11 mouse cellular contexts compared by ENCODE assay signal in genomic region chr15:78901422-78901789, GRCm38 (mm10). TPM values are rescaled to one million over a fixed set of nuclear protein-coding genes. Genes with fewer than 3 reads are reported as not detected.
DNase-seq lines count a peak whose midpoint lies in the region; ATAC-seq and TF ChIP-seq lines count a peak whose summit lies in the region.
"Had no signal": no experiment of that assay in that cellular context is flagged by ENCODE, and none has a peak within 500 bp of the region (broad histone marks: within the 10 kb centered on the region; RNA-seq: fewer than 3 reads in every experiment).

No protein-coding gene starts in this region.

- no peak for TF ChIP-seq CTCF in kidney, postnatal 0 days (IDR thresholded peaks at IDR 0.05; ENCODE audit: low read depth)
- TF ChIP-seq CTCF in G1E (IDR thresholded peaks at IDR 0.05; ENCODE audit: low read depth, low read length): 0 out of 2 replicates have a peak, but pooled peaks have one; percentile 9
- TF ChIP-seq CTCF in bone marrow macrophage, adult 2 months (IDR thresholded peaks at IDR 0.05; ENCODE audit: low read depth, low read length): no peak

- no peak for TF ChIP-seq POLR2A in bone marrow macrophage, adult 2 months (IDR thresholded peaks at IDR 0.05; ENCODE audit: borderline replicate concordance, low read depth, low read length)
- TF ChIP-seq POLR2A in limb, embryonic 14.5 days (IDR thresholded peaks at IDR 0.05; ENCODE audit: borderline replicate concordance, extremely low read depth, insufficient read depth, insufficient read length): no peak

- peaks cover 28% of the 10 kb centered on the region; the same call in 1 of the 2 replicates for H3K4me1 ChIP-seq in kidney, postnatal 0 days (replicated peaks; ENCODE audit: insufficient read depth, low read length)
- peaks cover 85% of the 10 kb centered on the region for H3K4me1 ChIP-seq in G1E (ENCODE audit: insufficient read depth, low read depth, low read length)
- H3K4me1 ChIP-seq in bone marrow macrophage, adult 2 months (ENCODE audit: control insufficient read depth, insufficient read depth, low read length): peaks cover 21% of the 10 kb centered on the region
- H3K4me1 ChIP-seq in limb, embryonic 14.5 days (ENCODE audit: control insufficient read depth, insufficient read depth, low read length): peaks cover 26% of the 10 kb centered on the region

- H3K36me3 ChIP-seq in kidney, postnatal 0 days (ENCODE audit: insufficient read depth, low read length): peaks cover 24% of the 10 kb centered on the region
- H3K36me3 ChIP-seq in G1E (replicated peaks): peaks cover 61% of the 10 kb centered on the region
- peaks cover 41% of the 10 kb centered on the region for H3K36me3 ChIP-seq in limb, embryonic 14.5 days (ENCODE audit: control insufficient read depth, insufficient read depth, low read length)

- H3K9me3 ChIP-seq in kidney, postnatal 0 days (replicated peaks; ENCODE audit: low read length): no peaks in the 10 kb centered on the region
- no peaks in the 10 kb centered on the region for H3K9me3 ChIP-seq in G1E (replicated peaks)
- no peaks in the 10 kb centered on the region for H3K9me3 ChIP-seq in limb, embryonic 14.5 days (ENCODE audit: control insufficient read depth, low read length)

- peak overlapping the region; percentile 72; the same call in 1 of the 2 replicates for H3K9ac ChIP-seq in kidney, postnatal 0 days (ENCODE audit: low read depth, low read length)
- peak overlapping the region; percentile 64 for H3K9ac ChIP-seq in limb, embryonic 14.5 days (ENCODE audit: low read depth, low read length, severe bottlenecking)

- DNase-seq in kidney, postnatal 0 days (ENCODE audit: low spot score): no peak
- no peak for DNase-seq in kidney, postnatal 4 days
- DNase-seq in G1E (ENCODE audit: low spot score): no peak
- DNase-seq in limb, embryonic 14.5 days (ENCODE audit: low spot score): no peak
- DNase-seq in cerebellum, postnatal 14 days: no peak
- no peak for DNase-seq in embryo, embryonic 11 days
- DNase-seq: lung, postnatal 14 days had no signal

- ATAC-seq in kidney, postnatal 0 days (replicated peaks; ENCODE audit: low FRiP score, low read depth): no peak
- ATAC-seq in G1E (ENCODE audit: extremely low read depth, insufficient number of reproducible peaks, low FRiP score, poor library complexity, severe bottlenecking): no peak
- no peak for ATAC-seq in limb, embryonic 14.5 days (ENCODE audit: low FRiP score, low read depth)
- ATAC-seq in frontal cortex, adult (ENCODE audit: low TSS enrichment): no peak

- peak overlapping the region; percentile 83 for H3K4me2 ChIP-seq in kidney, postnatal 0 days (ENCODE audit: low read length)
- H3K4me2 ChIP-seq in limb, embryonic 14.5 days (replicated peaks; ENCODE audit: low read depth, low read length, severe bottlenecking): peak overlapping the region; percentile 82

- H3K4me3 ChIP-seq in kidney, postnatal 0 days (replicated peaks; ENCODE audit: low read depth, low read length): 0 out of 2 replicates have a peak overlapping the region, but pooled peaks have one; percentile 77
- peak overlapping the region; percentile 96 for H3K4me3 ChIP-seq in G1E (ENCODE audit: low read depth, low read length)
- H3K4me3 ChIP-seq in bone marrow macrophage, adult 2 months (ENCODE audit: insufficient read depth, low read length): peak overlapping the region; percentile 77; the same call in 1 of the 2 replicates
- H3K4me3 ChIP-seq in limb, embryonic 14.5 days (replicated peaks; ENCODE audit: low read length): peak overlapping the region; percentile 61

- H3K27me3 ChIP-seq in kidney, postnatal 0 days (ENCODE audit: insufficient read depth, low read length): no peaks in the 10 kb centered on the region
- H3K27me3 ChIP-seq in G1E (ENCODE audit: insufficient read depth, low read length): no peaks in the 10 kb centered on the region
- H3K27me3 ChIP-seq in limb, embryonic 14.5 days (ENCODE audit: control insufficient read depth, insufficient read depth, low read length): no peaks in the 10 kb centered on the region

- 52% methylated on average over 8 of the region's 8 CpGs for WGBS in kidney, postnatal 0 days
- 45% methylated on average over 8 of the region's 8 CpGs for WGBS in limb, embryonic 14.5 days

- 0 out of 2 replicates have a peak overlapping the region, but pooled peaks have one; percentile 75 for H3K27ac ChIP-seq in kidney, postnatal 0 days
- no peak overlapping the region for H3K27ac ChIP-seq in bone marrow macrophage, adult 2 months (ENCODE audit: insufficient read depth, low read depth, low read length)
- H3K27ac ChIP-seq in limb, embryonic 14.5 days (replicated peaks; ENCODE audit: low read depth, low read length): no peak overlapping the region

RNA-seq across cellular contexts. Expression of gene Sh3bp1, which starts 1.8 kb away (rescaled TPM):
- polyA plus RNA-seq in kidney, postnatal 0 days (2015; fragmentation: Nextera tagmentation; extraction: Ambion mirVana): 19.6 and 24.6 TPM in 2 replicates
- 207 and 231 TPM in 2 replicates for total RNA-seq in G1E (2014; fragmentation: Nextera tagmentation)
- 32.7 and 34.1 TPM in 2 replicates for total RNA-seq in G1E (2017)
- 1,400 and 1,821 TPM in 2 replicates for polyA plus RNA-seq in G1E (2012)
- polyA plus RNA-seq in bone marrow macrophage, adult 2 months (2012; ENCODE audit: insufficient read depth, insufficient read length, missing spikeins): 158 and 180 TPM in 2 replicates
- 127 and 202 TPM in 2 replicates for polyA plus RNA-seq in limb, embryonic 14.5 days (2012; rRNA removed)
- 51.7 and 54.9 TPM in 2 replicates for polyA plus RNA-seq in limb, embryonic 14.5 days (2014; fragmentation: Nextera tagmentation; extraction: Ambion mirVana)

RNA-seq across cellular contexts. Expression of gene Gm49510, which starts 1.9 kb away (rescaled TPM):
- polyA plus RNA-seq in kidney, postnatal 0 days (2015; fragmentation: Nextera tagmentation; extraction: Ambion mirVana): 0.30 TPM in 1 of 2 replicates, not detected in the other
- total RNA-seq in G1E (2014; fragmentation: Nextera tagmentation): not detected in 2 replicates
- 1.3 and 1.4 TPM in 2 replicates for total RNA-seq in G1E (2017)
- 6.3 and 8.2 TPM in 2 replicates for polyA plus RNA-seq in G1E (2012)
- not detected in 2 replicates for polyA plus RNA-seq in bone marrow macrophage, adult 2 months (2012; ENCODE audit: insufficient read depth, insufficient read length, missing spikeins)
- polyA plus RNA-seq in limb, embryonic 14.5 days (2012; rRNA removed): 0.19 and 0.20 TPM in 2 replicates
- 0.92 and 1.5 TPM in 2 replicates for polyA plus RNA-seq in limb, embryonic 14.5 days (2014; fragmentation: Nextera tagmentation; extraction: Ambion mirVana)
- total RNA-seq: common myeloid progenitor, adult 5-6 weeks; hematopoietic stem cell, adult 5-6 weeks had no signal

RNA-seq across cellular contexts. Expression of gene Pdxp, which starts 12.3 kb away (rescaled TPM):
- polyA plus RNA-seq in kidney, postnatal 0 days (2015; fragmentation: Nextera tagmentation; extraction: Ambion mirVana): 7.1 and 7.8 TPM in 2 replicates
- total RNA-seq in G1E (2014; fragmentation: Nextera tagmentation) (26.6 and 31.4 TPM in 2 replicates), G1E (2017) (13.9 and 18.1 TPM in 2 replicates)
- 39.7 and 40.6 TPM in 2 replicates for polyA plus RNA-seq in G1E (2012)
- polyA plus RNA-seq in bone marrow macrophage, adult 2 months (2012; ENCODE audit: insufficient read depth, insufficient read length, missing spikeins): 1.7 and 2.3 TPM in 2 replicates
- polyA plus RNA-seq in limb, embryonic 14.5 days (2012; rRNA removed): 32.5 and 44.4 TPM in 2 replicates
- polyA plus RNA-seq in limb, embryonic 14.5 days (2014; fragmentation: Nextera tagmentation; extraction: Ambion mirVana): 20.8 and 21.7 TPM in 2 replicates

RNA-seq across cellular contexts. Expression of gene Gga1, which starts 24.4 kb away (rescaled TPM):
- 41.5 and 42.8 TPM in 2 replicates for polyA plus RNA-seq in kidney, postnatal 0 days (2015; fragmentation: Nextera tagmentation; extraction: Ambion mirVana)
- total RNA-seq in G1E (2014; fragmentation: Nextera tagmentation) (52.6 and 60.2 TPM in 2 replicates), G1E (2017) (9.6 and 10.0 TPM in 2 replicates)
- polyA plus RNA-seq in G1E (2012): 158 and 177 TPM in 2 replicates
- 68.7 and 76.5 TPM in 2 replicates for polyA plus RNA-seq in bone marrow macrophage, adult 2 months (2012; ENCODE audit: insufficient read depth, insufficient read length, missing spikeins)
- 60.6 and 80.6 TPM in 2 replicates for polyA plus RNA-seq in limb, embryonic 14.5 days (2012; rRNA removed)
- 43.6 and 45.0 TPM in 2 replicates for polyA plus RNA-seq in limb, embryonic 14.5 days (2014; fragmentation: Nextera tagmentation; extraction: Ambion mirVana)

RNA-seq across cellular contexts. Expression of gene Lgals1, which starts 25.1 kb away (rescaled TPM):
- 576 and 592 TPM in 2 replicates for polyA plus RNA-seq in kidney, postnatal 0 days (2015; fragmentation: Nextera tagmentation; extraction: Ambion mirVana)
- 558 and 607 TPM in 2 replicates for total RNA-seq in G1E (2014; fragmentation: Nextera tagmentation)
- 3,673 and 4,536 TPM in 2 replicates for total RNA-seq in G1E (2017)
- 1,469 and 2,086 TPM in 2 replicates for polyA plus RNA-seq in G1E (2012)
- 1,085 and 1,245 TPM in 2 replicates for polyA plus RNA-seq in bone marrow macrophage, adult 2 months (2012; ENCODE audit: insufficient read depth, insufficient read length, missing spikeins)
- polyA plus RNA-seq in limb, embryonic 14.5 days (2012; rRNA removed): 2,106 and 2,309 TPM in 2 replicates
- polyA plus RNA-seq in limb, embryonic 14.5 days (2014; fragmentation: Nextera tagmentation; extraction: Ambion mirVana): 2,467 and 2,738 TPM in 2 replicates
